Mouse (Mus musculus) megakaryocyte, adult 5-6 weeks (primary cell): Measurements from ENCODE around the gene Slc39a5. TPM values are rescaled to one million over a fixed set of nuclear protein-coding genes. Genes with fewer than 3 reads are reported as not detected.

Experiments
- ATAC-seq: 2 replicates; pipeline ENCODE4 v1.8.0; 2016; ENCODE audit warnings: mild to moderate bottlenecking, inconsistent platforms; ENCODE audit not compliant: poor library complexity, severe bottlenecking
- total RNA-seq, 2 experiments: library from RNA; stranded (forward) in 1 of 2; stranded (reverse) in 1 of 2; fragments of 153-499, 151-499 nt in 1 of 2; fragments of 221-1000, 200-1000 nt in 1 of 2; gene quantifications; 2 replicates each; pipeline versions ENCODE4 v1.2.3 to v1.2.4; 2015 to 2017

Slc39a5 gene
- not detected in 2 replicates for total RNA-seq (2015)
- not detected in 2 replicates for total RNA-seq (2017)

GRCm38 (mm10) chr10:128401056-128401455 lies at the start of gene Slc39a5:
Gene Slc39a5 (minus strand): TSS chr10:128401229.
- no peak for ATAC-seq

- no peak for ATAC-seq
Measured at GRCm38 (mm10) chr10:128445407-128445806, 44.4 kb upstream of the Slc39a5 start.

GRCm38 (mm10) chr10:128444354-128444753 lies 43.3 kb upstream of the Slc39a5 start:
- no peak for ATAC-seq

- ATAC-seq: no peak
Measured at GRCm38 (mm10) chr10:128442718-128443117, 41.7 kb upstream of the Slc39a5 start.

DNA sequence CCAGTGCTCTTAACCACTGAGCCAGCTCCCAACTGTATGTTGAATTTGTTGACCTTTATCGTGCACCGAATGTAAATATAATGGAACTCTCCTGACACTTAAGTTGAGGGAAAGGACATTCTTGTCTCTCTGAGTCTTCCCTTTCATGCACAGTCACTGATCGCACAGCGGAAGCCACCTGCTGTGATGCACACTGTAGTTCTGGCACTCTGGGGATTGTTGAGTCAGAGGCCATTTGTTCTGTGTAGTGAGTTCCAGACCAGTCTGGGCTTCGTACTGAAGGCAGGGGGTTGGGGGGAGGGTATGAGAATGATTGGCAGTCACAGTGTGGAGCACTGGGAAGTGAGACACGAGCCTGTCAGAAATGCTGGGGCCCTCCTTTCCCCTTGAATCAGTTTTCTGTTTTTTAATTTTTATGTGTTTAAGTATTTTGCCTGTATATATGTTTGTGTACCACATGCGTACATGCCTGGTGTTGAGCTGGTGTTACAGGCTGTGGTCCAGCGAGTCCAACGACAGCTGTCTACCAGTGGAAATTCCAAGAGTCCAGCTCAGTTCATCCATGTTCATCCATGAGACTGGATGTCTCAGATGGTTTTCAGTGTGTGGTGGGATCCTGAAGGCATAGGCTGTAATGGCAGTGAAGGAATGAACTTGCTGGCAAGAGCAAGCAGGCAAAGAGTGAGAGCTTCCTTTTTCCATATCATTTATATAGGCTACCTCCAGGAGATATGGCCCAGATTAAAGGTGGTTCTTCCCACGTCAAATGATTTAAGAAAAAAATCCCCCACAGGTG lies 40.5 kb upstream of the Slc39a5 start:
- no peak for ATAC-seq

DNA sequence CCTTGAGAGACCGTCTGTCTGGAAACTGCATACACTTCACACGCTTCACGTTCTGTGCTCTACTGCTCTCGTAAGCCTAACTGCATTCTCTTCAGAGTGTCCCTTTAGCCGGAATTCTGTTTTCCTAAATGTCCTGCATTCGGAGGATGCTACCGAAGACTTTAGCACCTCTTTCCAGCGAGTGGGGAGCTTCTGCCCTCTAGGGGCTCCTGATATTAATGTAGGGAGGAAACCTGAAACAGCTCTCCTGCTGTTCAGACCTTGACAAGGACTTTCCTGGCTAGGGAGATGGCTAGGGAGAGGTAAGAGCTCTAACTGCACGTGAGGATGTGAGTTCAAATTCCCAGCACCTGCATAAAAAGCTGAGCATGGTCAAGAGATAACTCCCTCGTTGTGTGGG lies 39.4 kb upstream of the Slc39a5 start:
- no peak for ATAC-seq

DNA sequence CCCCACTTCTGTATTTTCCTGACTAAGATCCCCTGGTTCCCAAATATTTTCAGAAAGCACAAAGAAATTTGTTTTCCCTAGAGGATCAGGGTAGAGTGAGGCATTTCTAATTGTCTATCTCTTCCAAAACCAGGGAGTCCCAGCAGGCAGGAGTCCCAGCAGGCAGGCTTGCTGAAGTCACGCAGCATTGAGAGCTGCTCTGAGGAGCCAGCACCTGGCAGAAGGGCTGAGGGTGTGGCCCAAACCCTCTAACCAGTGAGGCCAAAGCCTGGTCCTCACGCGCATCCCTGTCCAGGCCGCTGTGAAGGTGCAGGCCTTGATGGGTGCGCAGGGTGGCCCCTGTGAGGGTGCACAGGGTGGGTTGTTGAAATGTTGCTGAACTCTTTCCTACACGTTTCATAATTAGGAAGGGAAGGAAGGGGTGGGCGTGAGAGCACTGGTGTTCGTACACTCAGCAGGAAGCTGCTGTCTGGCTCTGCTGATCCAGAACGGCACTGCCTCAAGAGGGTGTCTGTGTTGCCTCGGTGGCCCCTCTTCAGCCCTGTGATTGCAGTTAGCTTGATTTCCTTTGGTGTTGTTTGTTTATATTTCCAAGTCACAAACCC lies 37.7 kb upstream of the Slc39a5 start:
- ATAC-seq: peak; percentile 45

DNA sequence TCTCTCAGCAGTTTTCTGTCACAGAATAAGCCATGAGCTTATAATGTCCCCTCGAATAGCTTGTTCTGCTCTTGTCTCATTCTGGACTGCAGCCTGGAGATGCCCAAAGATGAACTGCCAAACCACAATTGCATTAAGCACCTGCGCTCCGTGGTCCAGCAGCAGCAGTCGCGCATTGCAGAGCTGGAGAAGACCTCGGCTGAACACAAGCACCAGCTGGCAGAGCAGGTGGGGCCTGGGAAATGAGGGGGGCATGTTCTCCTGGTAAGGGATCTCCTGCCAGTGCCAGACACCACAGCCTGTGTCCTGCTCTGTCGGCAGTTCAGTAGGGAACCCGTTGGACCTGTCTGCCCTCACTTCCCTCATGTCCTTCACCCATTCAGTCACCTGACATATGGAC lies 35.3 kb upstream of the Slc39a5 start:
- ATAC-seq: no peak

DNA sequence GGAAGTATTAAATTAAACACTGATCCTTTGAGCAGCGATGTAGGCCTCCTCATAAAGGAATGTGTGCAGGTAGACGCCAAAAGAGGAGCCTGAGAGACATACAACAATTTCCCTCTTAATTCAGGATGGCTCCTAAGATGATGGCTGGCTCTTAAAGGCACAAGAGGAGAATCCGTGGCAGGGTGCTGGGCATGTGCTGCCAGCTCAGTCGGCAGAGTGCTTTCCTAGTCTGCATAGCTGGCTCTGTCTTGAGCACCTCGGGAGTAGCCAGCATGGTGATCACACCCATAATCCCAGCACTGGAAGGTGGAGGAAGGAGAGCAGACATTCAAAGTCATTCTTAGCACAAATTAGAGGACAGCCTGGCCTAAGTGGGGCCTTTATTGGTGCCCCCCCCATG lies 34.8 kb upstream of the Slc39a5 start:
- ATAC-seq: no peak

GRCm38 (mm10) chr10:128435186-128435823 lies 34.3 kb upstream of the Slc39a5 start:
- no peak for ATAC-seq

DNA sequence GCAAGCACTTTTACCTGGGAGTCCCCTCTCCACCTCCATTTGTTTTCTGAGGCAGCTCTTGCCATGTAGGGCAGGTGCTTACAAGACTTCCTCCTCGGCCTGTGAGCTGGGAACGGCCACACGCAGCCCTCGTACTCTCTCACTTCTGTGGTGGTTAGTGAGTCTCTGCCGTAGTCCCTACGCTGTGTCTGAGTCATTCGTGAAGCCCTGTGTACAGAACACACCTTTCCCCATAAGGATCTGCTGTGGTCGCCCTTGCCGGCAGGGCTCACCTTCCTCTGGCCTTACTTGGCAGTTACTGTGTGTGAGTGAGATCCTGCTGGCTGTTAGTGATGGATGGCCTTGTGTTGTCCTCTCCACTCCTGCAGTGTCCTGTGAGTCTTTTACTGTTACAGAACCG lies 33.7 kb upstream of the Slc39a5 start:
- ATAC-seq: peak; percentile 24; the same call in 1 of the 2 replicates

- no peak for ATAC-seq
Measured at GRCm38 (mm10) chr10:128433417-128433816, 32.4 kb upstream of the Slc39a5 start.

GRCm38 (mm10) chr10:128429454-128429853 lies 28.4 kb upstream of the Slc39a5 start:
- ATAC-seq: no peak

DNA sequence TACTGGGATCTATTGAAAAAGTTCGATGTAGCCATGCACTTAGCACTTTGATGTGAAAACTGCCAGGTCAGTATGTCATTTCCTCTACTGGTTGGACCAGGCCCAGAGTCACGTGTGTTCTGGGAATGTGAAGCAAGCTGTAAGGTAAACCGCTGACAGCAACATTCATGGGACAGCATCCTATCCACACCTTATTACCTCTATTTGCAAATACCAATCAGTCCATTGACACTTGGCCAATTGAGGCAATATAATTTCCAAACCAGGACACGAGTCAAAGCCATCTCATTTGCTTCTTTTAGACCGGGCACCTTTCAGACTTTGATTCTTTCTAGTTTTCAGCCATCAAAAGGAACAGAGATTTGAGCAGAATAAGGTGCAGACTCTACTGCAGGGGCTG lies 28.0 kb upstream of the Slc39a5 start:
- ATAC-seq: no peak

DNA sequence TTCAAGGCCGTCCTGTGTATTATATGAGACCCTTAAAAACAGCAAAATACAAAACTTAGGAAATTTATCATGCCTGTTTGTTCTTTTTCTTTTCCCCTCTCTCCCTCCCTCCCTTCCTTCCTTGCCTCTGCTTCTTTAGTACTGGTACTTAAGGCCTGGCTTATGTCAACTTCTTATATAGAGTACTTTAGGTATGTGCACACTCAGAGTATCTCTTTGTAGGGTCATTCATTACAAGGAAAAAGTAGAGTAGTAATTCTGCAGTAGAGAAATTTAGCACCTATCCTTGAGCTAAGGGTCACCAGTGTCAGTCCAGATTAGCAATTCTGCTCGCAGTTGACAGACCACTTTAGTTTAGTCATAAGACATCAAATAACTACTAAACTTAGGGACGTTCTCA lies 24.2 kb upstream of the Slc39a5 start:
- no peak for ATAC-seq

DNA sequence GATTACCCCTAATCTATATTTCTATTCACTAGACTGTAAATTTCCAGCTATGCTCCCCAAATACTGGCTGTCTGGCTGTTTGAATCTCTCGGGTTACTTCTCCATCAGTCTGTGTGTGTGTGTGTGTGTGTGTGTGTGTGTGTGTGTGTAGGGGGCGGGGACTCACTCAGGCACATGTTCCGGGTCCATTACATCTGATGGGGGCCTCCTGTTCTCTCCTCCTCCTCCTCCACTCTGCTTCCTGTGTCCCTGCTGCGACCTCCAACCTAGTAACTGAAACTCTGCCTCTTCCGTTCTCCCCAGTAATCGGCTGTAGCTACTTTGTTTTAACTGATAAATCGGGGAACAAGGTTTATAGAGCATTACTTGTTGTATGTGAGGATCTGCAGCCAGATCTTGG lies 23.6 kb upstream of the Slc39a5 start:
- no peak for ATAC-seq

- no peak for ATAC-seq
Measured at GRCm38 (mm10) chr10:128422426-128422825, 21.4 kb upstream of the Slc39a5 start.

DNA sequence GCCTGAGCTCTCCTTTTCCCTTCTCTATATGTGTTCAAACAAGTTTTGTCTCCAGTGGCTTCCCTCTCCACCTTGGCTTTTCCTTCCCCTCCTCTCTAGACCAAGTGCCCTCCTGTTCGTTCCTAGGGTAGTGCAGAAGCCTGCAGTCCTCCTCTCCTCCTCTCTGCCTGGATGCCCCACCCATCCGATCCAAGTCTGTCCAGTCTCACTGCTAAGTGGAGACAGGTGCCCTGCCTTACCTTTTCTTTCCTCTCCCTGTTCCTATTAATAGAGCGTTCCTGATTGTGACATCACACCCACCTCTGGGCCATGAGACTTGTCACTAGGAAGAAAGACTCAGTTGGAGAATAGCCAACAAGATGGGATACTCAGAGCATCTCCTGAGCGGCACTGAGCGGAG lies 13.8 kb upstream of the Slc39a5 start:
- no peak for ATAC-seq

GRCm38 (mm10) chr10:128413076-128413475 lies 12.0 kb upstream of the Slc39a5 start:
- ATAC-seq: no peak

DNA sequence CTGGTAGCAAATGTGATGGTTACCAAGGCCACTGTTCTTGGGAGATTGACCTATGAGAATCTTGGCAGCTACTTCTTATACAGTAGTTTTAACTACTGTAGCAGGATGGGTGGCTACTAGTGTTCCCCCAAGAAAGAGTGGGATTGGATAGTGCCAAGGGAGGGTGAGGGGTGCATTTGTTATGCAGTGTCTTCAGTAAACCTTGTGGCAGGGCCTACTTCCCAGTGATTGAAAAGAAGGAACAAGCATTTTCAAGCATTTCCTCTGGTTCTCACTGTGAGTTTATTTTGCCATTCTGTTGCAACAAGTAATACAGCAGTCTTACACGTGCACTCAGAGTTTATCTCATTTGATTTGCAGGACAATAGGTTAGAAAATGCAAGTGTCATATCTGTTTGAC lies 11.5 kb upstream of the Slc39a5 start:
- no peak for ATAC-seq

DNA sequence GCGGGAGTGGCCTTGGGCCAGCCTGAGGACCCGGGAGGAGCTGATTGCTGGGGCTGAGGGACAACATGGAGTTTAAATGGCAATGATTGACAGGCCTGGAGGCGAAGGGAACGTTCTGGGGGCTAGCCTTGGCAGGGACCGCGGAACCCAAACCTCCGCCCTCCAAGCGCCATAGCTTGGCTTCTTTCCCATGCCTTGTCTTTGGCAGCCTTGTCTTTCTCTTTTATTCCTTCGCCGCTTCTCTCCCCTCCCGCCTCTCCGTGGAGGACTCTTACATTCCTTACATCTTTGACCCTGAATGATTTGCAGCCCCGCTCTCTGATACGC lies 11.0 kb upstream of the Slc39a5 start:
- ATAC-seq: no peak
